Mouse (Mus musculus) neural tube, embryonic 13.5 days (tissue): ENCODE measurements around the gene Olfr787. TPM values are rescaled to one million over a fixed set of nuclear protein-coding genes. Genes with fewer than 3 reads are reported as not detected.

ENCODE experiments used
- ATAC-seq: fragments of 200-750 bp; cut with Nextera tagmentation; 2 replicates; pipeline ENCODE4 v1.8.0; 2017; ENCODE audit warnings: low read depth, mild to moderate bottlenecking, moderate TSS enrichment, moderate library complexity
- H3K27ac ChIP-seq: fragments of 300-500 bp; sonication (generic); replicated peaks from 2 replicates; pipeline ENCODE4 v1.5.1; 2015; ENCODE audit warnings: moderate library complexity, mild to moderate bottlenecking, inconsistent platforms
- H3K27me3 ChIP-seq: fragments of 300-500 bp; sonication (generic); 2 replicates; pipeline ENCODE4 v1.6.1; 2015; ENCODE audit warnings: mild to moderate bottlenecking, inconsistent platforms
- H3K36me3 ChIP-seq: fragments of 300-500 bp; sonication (generic); 2 replicates; pipeline ENCODE4 v1.6.1; 2015; ENCODE audit warnings: mild to moderate bottlenecking, inconsistent platforms
- H3K4me1 ChIP-seq: fragments of 300-500 bp; sonication (generic); replicated peaks from 2 replicates; pipeline ENCODE4 v1.6.1; 2015; ENCODE audit warnings: inconsistent platforms
- H3K4me2 ChIP-seq: fragments of 300-500 bp; sonication (generic); 2 replicates; pipeline ENCODE4 v1.6.1; 2015; ENCODE audit warnings: inconsistent platforms, mild to moderate bottlenecking, moderate library complexity
- H3K4me3 ChIP-seq: fragments of 300-500 bp; sonication (generic); 2 replicates; pipeline ENCODE4 v1.5.1; 2015; ENCODE audit warnings: mild to moderate bottlenecking, inconsistent platforms
- H3K9ac ChIP-seq: fragments of 300-500 bp; sonication (generic); 2 replicates; pipeline ENCODE4 v1.6.1; 2015; ENCODE audit warnings: moderate library complexity, mild to moderate bottlenecking, inconsistent platforms
- H3K9me3 ChIP-seq: fragments of 300-500 bp; sonication (generic); 2 replicates; pipeline ENCODE4 v1.6.1; 2016; ENCODE audit warnings: inconsistent platforms
- WGBS: fragments of 180-500 bp; shearing (Covaris S2); methylation state at CpG from one replicate; pipeline ENCODE4 v1.1.7; 2015; 5-methylcytosine and 5-hydroxymethylcytosine counted together
- polyA plus RNA-seq: library from polyadenylated mRNA; unstranded; fragments of >200 nt; fragmentation: Nextera tagmentation; extraction: Ambion mirVana; gene quantifications from 2 replicates; pipeline ENCODE4 v1.2.1, GENCODE M21; 2015

Olfr787 gene
- polyA plus RNA-seq: 0.14 TPM in 1 of 2 replicates, not detected in the other

DNA sequence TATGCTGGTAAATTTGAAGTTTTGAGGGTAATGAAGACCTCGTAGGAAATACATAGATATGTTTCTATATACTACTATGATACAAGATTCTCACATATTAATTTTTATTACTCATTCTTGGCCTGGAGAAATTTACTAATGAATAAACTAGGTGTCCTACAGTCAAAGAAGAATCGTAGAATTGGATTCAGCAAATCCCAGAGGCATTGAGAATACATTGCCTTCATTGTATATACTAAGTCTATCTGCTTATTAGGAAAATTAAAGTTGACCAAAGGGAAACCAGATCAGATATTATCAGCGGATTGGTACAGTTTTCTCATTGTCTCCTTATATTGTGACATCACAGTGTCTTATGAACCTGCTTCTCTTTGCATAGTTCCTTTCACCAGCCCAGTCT is at the start of gene Olfr787:
Gene Olfr787, plus strand, starts transcription at position 301 of the 400 bp plus-strand sequence.
- Histone ChIP-seq H3K9ac (no peak within 1 kb of the TSS), H3K27me3 (no peaks in the 10 kb centered on the region), H3K4me2 (no peak within 1 kb of the TSS), H3K36me3 (no peaks in the 10 kb centered on the region), H3K4me3 (no peak within 1 kb of the TSS), H3K27ac (no peak within 1 kb of the TSS), H3K4me1 (no peaks in the 10 kb centered on the region), H3K9me3 (no peaks in the 10 kb centered on the region)
- WGBS: 90% methylated on average over 3 of the region's 3 CpGs
- ATAC-seq: no peak

- Histone ChIP-seq H3K36me3 (no peaks in the 10 kb centered on the region), H3K4me3 (no peak within 1 kb of the TSS), H3K27ac (no peak within 1 kb of the TSS), H3K4me1 (no peaks in the 10 kb centered on the region), H3K9ac (no peak within 1 kb of the TSS), H3K27me3 (no peaks in the 10 kb centered on the region), H3K9me3 (no peaks in the 10 kb centered on the region), H3K4me2 (no peak within 1 kb of the TSS)
- no peak for ATAC-seq
Measured at GRCm38 (mm10) chr10:129427006-129427405, 34.7 kb upstream of the Olfr787 start, which contains the start of gene Olfr786. Gene Olfr786 (plus strand): TSS chr10:129427306.

DNA sequence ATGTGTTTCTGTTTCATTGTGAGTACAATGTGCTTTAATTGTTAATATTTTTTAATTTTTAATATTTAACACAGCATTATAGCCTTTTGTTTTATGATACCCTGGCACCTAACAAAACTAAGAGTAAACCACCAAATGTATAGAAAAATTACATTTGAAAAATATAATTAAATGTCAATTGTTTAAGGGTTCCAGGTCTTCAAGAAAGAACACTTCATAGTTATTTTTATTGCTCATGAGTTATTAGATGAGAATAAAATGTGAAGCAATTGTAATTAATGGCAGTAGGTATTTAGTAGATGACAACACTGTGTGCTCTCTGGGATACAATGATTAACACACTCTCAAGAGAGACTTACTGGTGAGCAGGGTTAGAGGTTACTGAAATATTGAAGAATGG is 9.0 kb downstream of the Olfr787 start, which contains the start of gene Olfr788:
Gene Olfr788, plus strand, starts transcription at position 301 of the 400 bp plus-strand sequence.
- Histone ChIP-seq H3K4me3 (no peak within 1 kb of the TSS), H3K9me3 (no peaks in the 10 kb centered on the region), H3K4me2 (no peak within 1 kb of the TSS), H3K9ac (no peak within 1 kb of the TSS), H3K27ac (no peak within 1 kb of the TSS), H3K27me3 (no peaks in the 10 kb centered on the region), H3K4me1 (no peaks in the 10 kb centered on the region), H3K36me3 (no peaks in the 10 kb centered on the region)
- no peak for ATAC-seq

GRCm38 (mm10) chr10:129473256-129473655 is 11.6 kb downstream of the Olfr787 start:
- Histone ChIP-seq H3K4me2 (no peak overlapping the region), H3K9ac (no peak overlapping the region), H3K27ac (no peak overlapping the region), H3K4me3 (no peak overlapping the region), H3K9me3 (no peaks in the 10 kb centered on the region), H3K27me3 (no peaks in the 10 kb centered on the region), H3K4me1 (no peaks in the 10 kb centered on the region), H3K36me3 (no peaks in the 10 kb centered on the region)
- 75% methylated on average over 2 of the region's 2 CpGs for whole genome bisulfite sequencing
- ATAC-seq: no peak

DNA sequence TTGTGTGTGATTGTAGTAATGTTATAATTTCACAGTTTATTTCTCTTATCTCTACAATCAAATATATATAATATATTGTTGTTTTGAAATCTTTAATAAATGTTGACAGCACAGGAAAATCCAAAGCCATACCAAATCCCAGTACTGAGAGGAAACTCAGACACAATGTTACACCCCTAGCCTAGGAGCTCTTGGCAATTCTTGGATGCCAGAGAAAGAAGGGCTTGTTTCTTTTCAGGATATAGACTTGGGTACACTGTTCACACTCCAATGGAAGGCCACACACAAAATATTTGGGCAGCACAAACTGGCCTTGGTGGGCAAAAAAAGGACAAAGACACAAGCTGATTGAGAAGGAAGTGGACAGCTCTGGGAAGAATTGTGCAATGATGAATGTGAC is 12.1 kb downstream of the Olfr787 start:
- no peak overlapping the region for H3K9ac ChIP-seq
- H3K36me3 ChIP-seq: no peaks in the 10 kb centered on the region
- H3K27ac ChIP-seq: no peak overlapping the region
- no peak overlapping the region for H3K4me3 ChIP-seq
- H3K27me3 ChIP-seq: no peaks in the 10 kb centered on the region
- no peaks in the 10 kb centered on the region for H3K9me3 ChIP-seq
- no peaks in the 10 kb centered on the region for H3K4me1 ChIP-seq
- no peak overlapping the region for H3K4me2 ChIP-seq
- ATAC-seq: no peak

- H3K9ac ChIP-seq: no peak within 1 kb of the TSS
- 64% methylated on average over 2 of the region's 2 CpGs for WGBS
- no peak within 1 kb of the TSS for H3K4me2 ChIP-seq
- H3K27me3 ChIP-seq: no peaks in the 10 kb centered on the region
- no peak within 1 kb of the TSS for H3K27ac ChIP-seq
- H3K9me3 ChIP-seq: no peaks in the 10 kb centered on the region
- ATAC-seq: no peak
- no peak within 1 kb of the TSS for H3K4me3 ChIP-seq
- no peaks in the 10 kb centered on the region for H3K4me1 ChIP-seq
- no peaks in the 10 kb centered on the region for H3K36me3 ChIP-seq
Measured at GRCm38 (mm10) chr10:129484452-129484851, 22.8 kb downstream of the Olfr787 start, which contains the start of gene Olfr789. Gene Olfr789 (plus strand): TSS chr10:129484752.

DNA sequence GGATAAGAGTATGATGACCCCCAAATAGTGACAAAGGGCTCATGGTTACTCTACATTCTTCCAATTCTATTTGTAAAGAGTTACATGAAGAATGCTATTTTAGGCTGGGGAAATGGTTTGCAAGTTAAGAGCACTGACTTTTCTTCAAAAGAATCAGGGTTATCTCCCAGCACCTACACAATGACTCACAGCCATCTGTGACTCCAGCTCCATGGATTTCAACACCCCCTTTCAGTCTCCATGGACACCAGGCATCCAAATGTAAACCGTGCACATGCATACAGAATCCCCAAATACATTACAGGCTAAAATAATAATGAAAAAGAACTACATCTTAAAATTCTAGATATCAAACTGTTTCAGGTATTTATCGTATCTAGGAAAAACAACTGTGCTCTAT is 28.4 kb downstream of the Olfr787 start:
- H3K4me3 ChIP-seq: no peak overlapping the region
- H3K36me3 ChIP-seq: no peaks in the 10 kb centered on the region
- no peak overlapping the region for H3K9ac ChIP-seq
- H3K4me1 ChIP-seq: no peaks in the 10 kb centered on the region
- WGBS: 81% methylated on average over 2 of the region's 2 CpGs
- no peaks in the 10 kb centered on the region for H3K9me3 ChIP-seq
- no peaks in the 10 kb centered on the region for H3K27me3 ChIP-seq
- no peak overlapping the region for H3K4me2 ChIP-seq
- ATAC-seq: no peak
- H3K27ac ChIP-seq: no peak overlapping the region

GRCm38 (mm10) chr10:129498192-129498591 is 36.5 kb downstream of the Olfr787 start, which contains the start of gene Olfr790:
Gene Olfr790 (plus strand): TSS chr10:129498492.
- H3K4me1 ChIP-seq: no peaks in the 10 kb centered on the region
- no peak for ATAC-seq

More at GRCm38 (mm10) chr10:129498192-129498591, 36.5 kb downstream of the Olfr787 start, which contains the start of gene Olfr790:
- Histone ChIP-seq H3K4me2 (no peak within 1 kb of the TSS), H3K27me3 (no peaks in the 10 kb centered on the region), H3K36me3 (no peaks in the 10 kb centered on the region), H3K9me3 (no peaks in the 10 kb centered on the region), H3K27ac (no peak within 1 kb of the TSS), H3K4me3 (no peak within 1 kb of the TSS), H3K9ac (no peak within 1 kb of the TSS)

Other genes starting within 250 kb of the Olfr787 start
- not detected in 2 replicates for gene Olfr774, start 225.7 kb upstream of the Olfr787 start, polyA plus RNA-seq
- not detected in 2 replicates for gene Olfr775, start 213.4 kb upstream of the Olfr787 start, polyA plus RNA-seq
- gene Olfr776, start 202.7 kb upstream of the Olfr787 start, polyA plus RNA-seq: not detected in 2 replicates
- not detected in 2 replicates for gene Olfr777, start 190.4 kb upstream of the Olfr787 start, polyA plus RNA-seq
- gene Olfr780, start 143.7 kb upstream of the Olfr787 start, polyA plus RNA-seq: not detected in 2 replicates
- gene Olfr781, start 133.0 kb upstream of the Olfr787 start, polyA plus RNA-seq: not detected in 2 replicates
- not detected in 2 replicates for gene Olfr782, start 113.0 kb upstream of the Olfr787 start, polyA plus RNA-seq
- gene Olfr784, start 77.8 kb upstream of the Olfr787 start, polyA plus RNA-seq: 0.08 TPM in 1 of 2 replicates, not detected in the other
- not detected in 2 replicates for gene Olfr785, start 56.4 kb upstream of the Olfr787 start, polyA plus RNA-seq
- not detected in 2 replicates for gene Olfr786, start 34.6 kb upstream of the Olfr787 start, polyA plus RNA-seq
- not detected in 2 replicates for gene Olfr788, start 9.1 kb downstream of the Olfr787 start, polyA plus RNA-seq
- gene Olfr789, start 22.9 kb downstream of the Olfr787 start, polyA plus RNA-seq: not detected in 2 replicates
- not detected in 2 replicates for gene Olfr790, start 36.6 kb downstream of the Olfr787 start, polyA plus RNA-seq
- not detected in 2 replicates for gene Olfr791, start 59.9 kb downstream of the Olfr787 start, polyA plus RNA-seq
- gene Olfr792, start 77.3 kb downstream of the Olfr787 start, polyA plus RNA-seq: not detected in 2 replicates
- not detected in 2 replicates for gene Olfr794, start 105.8 kb downstream of the Olfr787 start, polyA plus RNA-seq
- gene Olfr796, start 150.7 kb downstream of the Olfr787 start, polyA plus RNA-seq: not detected in 2 replicates
- not detected in 2 replicates for gene Olfr798, start 166.1 kb downstream of the Olfr787 start, polyA plus RNA-seq
- gene Olfr799, start 175.6 kb downstream of the Olfr787 start, polyA plus RNA-seq: not detected in 2 replicates
- gene Olfr800, start 195.8 kb downstream of the Olfr787 start, polyA plus RNA-seq: not detected in 2 replicates
- gene Olfr801, start 212.0 kb downstream of the Olfr787 start, polyA plus RNA-seq: not detected in 2 replicates
- 0.03 TPM in 1 of 2 replicates, not detected in the other for gene Olfr802, start 226.3 kb downstream of the Olfr787 start, polyA plus RNA-seq
- gene Olfr803, start 232.4 kb downstream of the Olfr787 start, polyA plus RNA-seq: not detected in 2 replicates
- gene Olfr804, start 241.3 kb downstream of the Olfr787 start, polyA plus RNA-seq: not detected in 2 replicates